Mouse (Mus musculus): ENCODE data around the gene Dlec1. TPM values are rescaled to one million over a fixed set of nuclear protein-coding genes. Genes with fewer than 3 reads are reported as not detected.

Gene Dlec1
- polyA plus RNA-seq, 1 experiment from 2014 or later: not detected

DNA sequence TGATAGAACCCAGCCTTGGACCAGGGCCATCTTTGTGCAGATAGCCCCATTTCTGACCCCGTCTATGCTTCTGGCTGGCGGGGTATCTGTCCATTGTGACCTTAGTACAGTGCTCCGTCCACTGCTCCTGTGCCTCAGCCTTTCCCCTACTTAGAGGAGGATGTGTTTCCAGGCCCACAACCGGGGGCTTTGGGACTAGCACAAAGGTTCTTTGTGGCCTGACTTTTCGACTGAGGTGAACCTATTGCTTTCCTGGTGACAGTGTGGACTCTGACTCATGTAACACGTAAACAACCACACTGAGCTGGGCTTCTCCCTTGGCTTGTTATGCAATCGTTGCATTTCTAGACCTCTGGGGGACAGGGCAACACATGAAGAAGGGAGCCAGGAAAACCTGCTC is 62.5 kb downstream of the Dlec1 start:
- peak; percentile 77 for ATAC-seq (ENCODE audit: insufficient read depth)
- 59% methylated on average over 7 of the region's 7 CpGs for WGBS (ENCODE audit: insufficient replicate concordance)
- no peaks in the 10 kb centered on the region for H3K36me3 ChIP-seq (replicated peaks)
- H3K4me3 ChIP-seq (replicated peaks): no peak overlapping the region
- no peaks in the 10 kb centered on the region for H3K9me3 ChIP-seq (replicated peaks)
- no peaks in the 10 kb centered on the region for H3K27me3 ChIP-seq
- H3K4me1 ChIP-seq (replicated peaks): 0 out of 2 replicates have a peak, but pooled peaks cover 3% of the 10 kb centered on the region
- no peak overlapping the region for H3K4me2 ChIP-seq
- peak overlapping the region; percentile 70 for H3K27ac ChIP-seq (replicated peaks)
- no peak overlapping the region for H3K9ac ChIP-seq

DNA sequence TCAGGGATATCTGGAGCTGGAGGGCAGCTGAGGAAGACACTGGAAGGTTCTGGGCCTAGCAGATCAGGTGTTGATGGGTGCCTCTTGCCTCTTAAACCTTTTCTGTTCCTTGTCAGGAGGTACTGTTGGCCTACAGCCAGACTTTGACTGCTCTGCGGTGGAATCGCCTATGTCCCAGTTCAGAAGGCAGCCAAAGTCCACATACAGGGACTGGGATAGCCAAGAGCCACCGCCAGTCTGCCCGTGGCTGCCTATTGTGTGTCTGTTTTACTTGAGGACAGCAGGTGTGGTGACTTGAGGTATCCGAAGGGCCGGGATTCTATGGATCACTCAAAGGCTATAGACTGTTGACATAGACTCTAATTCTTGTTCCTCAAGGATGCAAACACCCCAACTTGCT is 63.3 kb downstream of the Dlec1 start:
- Histone ChIP-seq H3K9ac (no peak overlapping the region), H3K9me3 (replicated peaks) (no peaks in the 10 kb centered on the region), H3K27ac (replicated peaks) (peak overlapping the region; percentile 62; the same call in 1 of the 2 replicates), H3K4me3 (replicated peaks) (no peak overlapping the region), H3K4me1 (replicated peaks) (0 out of 2 replicates have a peak, but pooled peaks cover 3% of the 10 kb centered on the region), H3K4me2 (no peak overlapping the region), H3K36me3 (replicated peaks) (no peaks in the 10 kb centered on the region), H3K27me3 (no peaks in the 10 kb centered on the region)
- 69% methylated on average over 6 of the region's 6 CpGs for WGBS (ENCODE audit: insufficient replicate concordance)
- peak; percentile 33 for ATAC-seq (ENCODE audit: insufficient read depth)

DNA sequence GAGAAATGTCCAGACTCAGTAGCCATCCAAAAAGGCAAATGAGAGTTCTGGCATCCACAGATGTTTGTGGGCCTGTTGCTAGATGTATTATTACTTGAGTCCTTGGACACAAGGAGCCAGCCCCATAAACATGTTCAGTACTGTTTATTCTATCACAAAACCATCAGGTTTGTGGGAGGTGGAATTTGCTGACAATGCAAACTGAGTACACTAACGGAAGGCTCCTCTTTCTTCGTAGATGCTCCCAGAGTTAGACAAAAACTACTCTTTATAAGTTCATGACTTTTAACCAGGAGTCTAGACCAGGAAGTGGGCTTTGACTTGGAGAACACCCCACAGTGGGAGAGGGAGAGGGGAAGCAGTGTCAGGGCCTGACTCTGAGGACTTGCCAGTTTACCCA is 65.3 kb downstream of the Dlec1 start:
- no peaks in the 10 kb centered on the region for H3K27me3 ChIP-seq
- no peak overlapping the region for H3K9ac ChIP-seq
- H3K4me3 ChIP-seq (replicated peaks): no peak overlapping the region
- H3K4me2 ChIP-seq: no peak overlapping the region
- no peak for ATAC-seq (ENCODE audit: insufficient read depth)
- WGBS (ENCODE audit: insufficient replicate concordance): 84% methylated on average over 2 of the region's 2 CpGs
- H3K4me1 ChIP-seq (replicated peaks): no peaks in the 10 kb centered on the region
- H3K36me3 ChIP-seq (replicated peaks): no peaks in the 10 kb centered on the region
- no peaks in the 10 kb centered on the region for H3K9me3 ChIP-seq (replicated peaks)
- no peak overlapping the region for H3K27ac ChIP-seq (replicated peaks)

DNA sequence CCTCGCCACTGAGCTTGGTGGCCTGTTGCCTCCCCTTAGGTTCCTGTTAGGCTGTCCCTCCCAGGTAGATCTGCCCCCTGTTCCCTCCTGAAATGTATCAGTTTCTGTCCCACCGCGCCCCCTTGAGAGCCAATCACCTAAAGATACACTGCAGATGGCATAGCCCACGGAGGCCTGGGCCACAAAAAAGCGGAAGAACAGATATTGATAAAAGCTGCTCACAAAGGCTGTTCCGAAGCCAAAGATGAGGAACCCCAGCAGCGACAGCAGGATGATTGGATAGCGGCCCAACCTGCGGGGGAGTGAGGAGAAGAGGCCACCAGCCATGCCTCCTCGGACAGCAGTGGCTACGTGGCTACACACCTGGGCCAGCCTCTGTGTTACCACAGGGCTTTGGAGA is 77.0 kb downstream of the Dlec1 start:
- no peak overlapping the region for H3K4me3 ChIP-seq (replicated peaks)
- H3K4me1 ChIP-seq (replicated peaks): no peaks in the 10 kb centered on the region
- no peaks in the 10 kb centered on the region for H3K36me3 ChIP-seq (replicated peaks)
- no peaks in the 10 kb centered on the region for H3K27me3 ChIP-seq
- H3K9ac ChIP-seq: no peak overlapping the region
- no peaks in the 10 kb centered on the region for H3K9me3 ChIP-seq (replicated peaks)
- H3K4me2 ChIP-seq: no peak overlapping the region
- WGBS (ENCODE audit: insufficient replicate concordance): 70% methylated on average over 11 of the region's 11 CpGs
- ATAC-seq (ENCODE audit: insufficient read depth): no peak
- no peak overlapping the region for H3K27ac ChIP-seq (replicated peaks)

DNA sequence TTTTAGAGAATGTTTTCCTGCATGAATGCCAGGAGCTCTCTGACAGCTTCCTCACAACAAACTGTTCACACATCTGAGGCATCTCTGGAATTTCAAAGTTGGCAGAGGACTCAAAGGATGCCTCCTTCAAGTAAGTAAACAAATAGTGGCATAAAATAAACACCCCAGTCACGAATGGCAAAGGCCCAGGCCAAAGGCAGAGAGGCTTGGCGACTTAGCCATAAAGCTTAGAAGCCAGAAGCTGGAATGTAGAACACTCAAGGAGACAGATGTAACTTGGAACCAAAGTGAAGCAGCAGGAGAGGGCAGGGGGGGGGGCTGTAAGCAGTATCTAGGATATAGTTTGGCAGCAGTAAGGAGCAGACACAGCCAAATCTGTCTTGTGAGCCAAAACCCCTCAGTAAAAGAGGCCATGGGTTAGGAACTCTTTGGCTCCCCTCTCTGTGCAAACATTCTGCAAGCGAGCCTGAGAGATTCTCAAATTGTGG is 79.0 kb downstream of the Dlec1 start:
- Histone ChIP-seq H3K9me3 (replicated peaks) (no peaks in the 10 kb centered on the region), H3K4me1 (replicated peaks) (no peaks in the 10 kb centered on the region), H3K27me3 (no peaks in the 10 kb centered on the region), H3K4me2 (no peak overlapping the region), H3K9ac (no peak overlapping the region), H3K27ac (replicated peaks) (no peak overlapping the region), H3K36me3 (replicated peaks) (no peaks in the 10 kb centered on the region), H3K4me3 (replicated peaks) (no peak overlapping the region)
- no peak for ATAC-seq (ENCODE audit: insufficient read depth)
- 24% methylated on average over 3 of the region's 3 CpGs for WGBS (ENCODE audit: insufficient replicate concordance)

DNA sequence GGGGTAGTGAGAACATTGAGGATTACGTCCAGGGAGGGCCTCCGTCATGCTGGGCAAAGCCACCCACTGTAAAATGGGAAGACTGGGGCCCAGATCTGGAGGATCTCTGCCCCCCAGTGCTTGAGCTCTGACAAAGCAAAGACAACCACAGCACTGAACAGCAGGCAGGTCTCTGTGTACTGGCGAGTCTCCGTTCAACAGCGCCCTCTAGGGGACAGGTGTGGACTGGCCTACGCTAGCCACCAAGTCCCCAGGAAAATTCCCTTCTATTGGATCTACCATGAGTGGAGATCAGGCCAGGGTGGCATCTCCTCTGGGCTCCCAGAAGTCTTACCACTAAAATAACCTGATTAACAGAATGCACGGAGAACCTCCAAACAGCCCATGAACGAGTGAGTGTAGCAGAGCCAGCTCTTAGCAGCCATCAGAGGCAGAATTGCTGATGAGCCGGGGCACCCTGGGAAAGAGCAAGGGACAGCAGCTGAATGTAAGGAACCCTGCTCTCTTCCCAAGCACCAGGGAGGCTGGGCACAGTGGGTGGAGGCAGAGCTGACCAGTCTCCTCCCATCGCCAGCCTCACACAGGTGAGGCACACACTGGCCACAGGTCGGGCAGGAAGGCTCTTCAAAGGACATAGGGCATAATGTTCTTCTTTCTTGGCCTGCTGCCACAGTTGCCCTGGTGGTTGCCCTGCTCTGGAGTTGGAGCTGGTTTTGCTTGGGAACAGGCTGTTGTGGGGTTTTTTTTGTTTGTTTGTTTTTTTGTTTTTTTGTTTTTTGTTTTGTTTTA is 90.1 kb downstream of the Dlec1 start:
- Histone ChIP-seq H3K9me3 (replicated peaks) (no peaks in the 10 kb centered on the region), H3K4me3 (replicated peaks) (no peak overlapping the region), H3K36me3 (replicated peaks) (no peaks in the 10 kb centered on the region), H3K27ac (replicated peaks) (no peak overlapping the region), H3K27me3 (no peaks in the 10 kb centered on the region), H3K4me1 (replicated peaks) (no peaks in the 10 kb centered on the region), H3K9ac (no peak overlapping the region), H3K4me2 (no peak overlapping the region)
- ATAC-seq (ENCODE audit: insufficient read depth): peak; percentile 42; the same call in 1 of the 2 replicates
- WGBS (ENCODE audit: insufficient replicate concordance): 33% methylated on average over 11 of the region's 11 CpGs

Other genes starting within 250 kb of the Dlec1 start
- gene Ctdspl, start 176.0 kb upstream of the Dlec1 start, polyA plus RNA-seq (2015; fragmentation: Nextera tagmentation; extraction: Ambion mirVana): 2.5 and 2.9 TPM in 2 replicates
- 10.0 and 11.0 TPM in 2 replicates for gene Vill, start 49.7 kb upstream of the Dlec1 start, polyA plus RNA-seq (2015; fragmentation: Nextera tagmentation; extraction: Ambion mirVana)
- gene Plcd1, start 9.0 kb upstream of the Dlec1 start, polyA plus RNA-seq (2015; fragmentation: Nextera tagmentation; extraction: Ambion mirVana): 1.2 and 1.8 TPM in 2 replicates
- 19.0 and 24.7 TPM in 2 replicates for gene Acaa1b, start 54.6 kb downstream of the Dlec1 start, polyA plus RNA-seq (2015; fragmentation: Nextera tagmentation; extraction: Ambion mirVana)
- gene Gm47289, start 56.7 kb downstream of the Dlec1 start, polyA plus RNA-seq (2015; fragmentation: Nextera tagmentation; extraction: Ambion mirVana): not detected in 2 replicates
- not detected in 2 replicates for gene Slc22a13, start 106.6 kb downstream of the Dlec1 start, polyA plus RNA-seq (2015; fragmentation: Nextera tagmentation; extraction: Ambion mirVana)
- 4.8 and 5.6 TPM in 2 replicates for gene Oxsr1, start 219.9 kb downstream of the Dlec1 start, polyA plus RNA-seq (2015; fragmentation: Nextera tagmentation; extraction: Ambion mirVana)
- gene Acaa1a, start 237.2 kb downstream of the Dlec1 start, polyA plus RNA-seq (2015; fragmentation: Nextera tagmentation; extraction: Ambion mirVana): 42.4 and 51.5 TPM in 2 replicates
- 15.3 and 17.0 TPM in 2 replicates for gene Myd88, start 238.9 kb downstream of the Dlec1 start, polyA plus RNA-seq (2015; fragmentation: Nextera tagmentation; extraction: Ambion mirVana)

Measured in liver, embryonic 15.5 days (tissue).